Mouse (Mus musculus) testis, adult 2 months (tissue): ENCODE measurements around the gene Snx13. TPM values are rescaled to one million over a fixed set of nuclear protein-coding genes. Genes with fewer than 3 reads are reported as not detected.

ENCODE experiments used
- H3K27ac ChIP-seq: fragments of 200-500 bp; 2 replicates; pipeline ENCODE4 v1.5.1; 2012; ENCODE audit warnings: low read depth, low read length; ENCODE audit not compliant: control insufficient read depth, insufficient read depth
- H3K27me3 ChIP-seq: fragments of 200-500 bp; 2 replicates; pipeline ENCODE4 v1.6.1; 2012; ENCODE audit warnings: mild to moderate bottlenecking, low read length, moderate library complexity; ENCODE audit not compliant: control insufficient read depth, insufficient read depth
- H3K36me3 ChIP-seq: fragments of 200-500 bp; 2 replicates; pipeline ENCODE4 v1.6.1; 2012; ENCODE audit warnings: mild to moderate bottlenecking, low read length; ENCODE audit not compliant: control insufficient read depth, insufficient read depth
- H3K4me1 ChIP-seq: fragments of 200-500 bp; 2 replicates; pipeline ENCODE4 v1.6.1; 2012; ENCODE audit warnings: low read length; ENCODE audit not compliant: control insufficient read depth, insufficient read depth
- H3K4me3 ChIP-seq: fragments of 200-500 bp; 2 replicates; pipeline ENCODE4 v1.5.1; 2012; ENCODE audit warnings: low read depth, mild to moderate bottlenecking, low read length, moderate library complexity, mixed read lengths; ENCODE audit not compliant: control insufficient read depth
- CTCF ChIP-seq: fragments of 200-500 bp; IDR thresholded peaks from 2 replicates; pipeline ENCODE4 v1.5.1; 2012; ENCODE audit warnings: low read depth, mild to moderate bottlenecking, inconsistent platforms, low read length, moderate library complexity; ENCODE audit not compliant: control insufficient read depth, insufficient read depth, insufficient replicate concordance
- POLR2A ChIP-seq: fragments of 200-500 bp; IDR thresholded peaks from 2 replicates; pipeline ENCODE4 v1.6.1; 2012; ENCODE audit warnings: low read depth, mild to moderate bottlenecking, inconsistent platforms, low read length, moderate library complexity; ENCODE audit not compliant: control insufficient read depth
- polyA plus RNA-seq: library from polyadenylated mRNA; depleted of rRNA; stranded (reverse); fragments of >200 nt; gene quantifications from 2 replicates; pipeline ENCODE4 v1.2.3, GENCODE M21; 2012; rRNA removed

Gene Snx13
- 9.0 and 12.0 TPM in 2 replicates for polyA plus RNA-seq

DNA sequence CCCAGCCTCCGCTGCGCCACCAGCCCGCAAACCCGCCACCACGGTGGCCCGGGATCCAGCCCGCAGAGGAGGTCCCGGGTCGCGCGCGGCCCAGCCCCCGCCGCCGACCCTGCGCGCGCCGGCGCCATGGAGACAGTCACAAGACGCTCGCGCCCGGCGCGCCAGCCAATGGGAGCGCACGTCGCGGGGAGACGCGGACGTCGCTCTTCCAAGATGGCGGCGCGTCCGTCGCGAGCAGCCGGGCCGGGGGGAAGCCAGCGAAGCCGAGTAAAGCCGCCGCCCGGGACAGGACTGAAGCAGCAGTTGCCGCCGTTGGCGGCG lies at the start of gene Snx13:
Gene Snx13, plus strand, starts transcription at position 188 of the 321 bp plus-strand sequence.
- TF ChIP-seq CTCF: no peak
- TF ChIP-seq POLR2A: peak; percentile 84
- H3K4me3 ChIP-seq: peak within 1 kb of the TSS; percentile 88
- H3K4me1 ChIP-seq: no peaks in the 10 kb centered on the region
- H3K27me3 ChIP-seq: no peaks in the 10 kb centered on the region
- H3K36me3 ChIP-seq: no peaks in the 10 kb centered on the region
- peak within 1 kb of the TSS; percentile 97 for H3K27ac ChIP-seq

DNA sequence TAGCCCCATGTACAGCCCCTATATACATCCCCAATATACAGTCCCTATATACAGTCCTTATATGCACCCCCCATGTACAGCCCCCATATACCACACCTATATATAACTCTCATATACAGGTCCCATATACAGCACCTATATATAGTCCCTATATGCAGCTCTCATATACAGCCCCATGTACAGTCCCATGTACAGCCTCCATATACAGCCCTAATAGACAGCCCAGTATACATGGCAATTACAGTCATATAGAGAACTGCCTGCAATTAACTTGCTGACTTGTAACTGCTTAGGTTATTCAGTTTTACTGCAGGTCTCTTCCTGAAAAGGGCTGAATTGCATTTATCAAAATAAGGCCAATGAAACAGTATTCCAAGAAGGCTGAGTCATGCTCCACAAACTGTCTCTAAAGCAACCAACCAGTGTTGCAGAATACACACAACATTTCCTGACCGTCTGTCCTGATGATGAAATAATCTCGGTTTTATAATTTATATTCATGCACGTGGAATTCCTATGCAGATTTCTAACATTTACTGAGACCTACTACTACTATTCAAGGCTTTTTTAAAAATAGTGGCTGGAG lies 49.3 kb upstream of the Snx13 start:
- Histone ChIP-seq H3K27me3 (no peaks in the 10 kb centered on the region), H3K36me3 (no peaks in the 10 kb centered on the region), H3K4me3 (no peak overlapping the region), H3K4me1 (no peaks in the 10 kb centered on the region), H3K27ac (no peak overlapping the region)
- TF ChIP-seq CTCF (no peak), POLR2A (no peak)

DNA sequence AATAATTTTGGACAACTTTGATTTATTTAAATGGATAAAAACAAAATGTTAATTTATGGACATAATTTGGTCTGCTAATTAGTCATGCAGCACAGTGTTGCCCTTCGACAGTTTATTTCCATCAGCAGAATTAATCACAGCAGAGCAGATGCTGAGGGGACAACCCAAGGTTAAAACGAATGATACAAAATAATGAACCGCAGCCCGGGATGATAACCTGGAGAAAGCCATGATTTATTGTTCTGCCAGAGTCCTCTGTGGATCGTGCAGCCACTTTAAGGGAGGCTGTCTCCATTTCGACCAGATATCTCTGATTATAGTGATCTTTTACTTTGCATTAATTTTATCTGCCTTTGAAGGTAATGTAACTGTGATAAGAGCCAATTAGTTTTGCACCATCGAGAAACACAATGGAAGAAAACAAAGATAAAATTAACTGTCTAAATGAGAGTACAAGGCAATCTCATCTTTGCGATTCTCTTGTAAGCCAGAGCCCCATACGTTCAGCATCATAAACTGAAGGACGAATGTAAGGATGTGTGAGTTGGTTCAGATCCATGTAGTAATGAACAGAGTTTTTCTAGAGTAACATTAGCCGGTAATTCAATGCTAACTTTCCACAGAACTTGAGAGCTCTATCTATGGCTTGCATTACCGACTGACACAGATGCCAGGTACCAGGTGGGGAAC lies 48.1 kb upstream of the Snx13 start:
- Histone ChIP-seq H3K27me3 (no peaks in the 10 kb centered on the region), H3K4me1 (no peaks in the 10 kb centered on the region), H3K27ac (no peak overlapping the region), H3K36me3 (no peaks in the 10 kb centered on the region), H3K4me3 (no peak overlapping the region)
- TF ChIP-seq CTCF (no peak), POLR2A (no peak)

DNA sequence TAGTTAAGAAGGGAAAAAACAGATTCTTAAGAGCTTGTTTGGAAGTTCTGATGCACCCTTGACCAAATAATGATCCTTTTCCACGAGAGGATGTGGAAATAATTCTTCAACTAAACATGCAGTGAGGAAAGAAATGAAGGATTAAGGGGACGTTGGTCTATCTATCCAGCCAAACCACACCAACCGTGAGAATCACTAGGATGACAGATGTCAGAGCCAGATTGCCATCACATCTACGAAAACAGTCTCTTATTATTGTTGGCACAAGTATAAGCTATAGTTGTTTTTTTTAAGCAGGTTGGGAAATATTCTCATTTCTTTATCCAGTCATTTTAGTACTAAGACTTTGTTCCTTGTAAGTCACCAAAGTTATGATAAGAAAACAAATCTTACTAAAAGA lies 46.7 kb upstream of the Snx13 start:
- no peak overlapping the region for H3K4me3 ChIP-seq
- H3K4me1 ChIP-seq: no peaks in the 10 kb centered on the region
- TF ChIP-seq POLR2A (no peak), CTCF (no peak)
- no peaks in the 10 kb centered on the region for H3K36me3 ChIP-seq
- H3K27ac ChIP-seq: no peak overlapping the region
- H3K27me3 ChIP-seq: no peaks in the 10 kb centered on the region

DNA sequence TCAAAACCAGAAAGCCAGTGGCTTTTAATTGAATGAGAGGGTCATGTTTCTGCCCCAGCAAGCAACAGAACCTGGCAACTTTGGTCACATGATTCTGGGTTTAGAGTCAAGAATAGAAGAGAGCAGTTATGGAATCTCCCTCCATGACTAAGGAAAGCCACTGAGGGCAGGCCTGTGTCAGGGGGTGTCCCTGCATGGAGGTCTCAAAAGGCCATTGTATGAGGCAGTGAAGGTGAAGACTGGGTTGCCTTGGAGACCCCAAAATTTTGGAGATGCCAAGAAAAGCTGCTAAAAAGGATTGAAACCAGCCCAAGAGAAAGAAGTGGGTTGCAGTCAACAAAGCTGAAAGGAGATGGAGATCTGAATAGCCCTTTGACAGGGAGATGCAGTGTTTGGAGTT lies 41.2 kb upstream of the Snx13 start:
- H3K4me3 ChIP-seq: no peak overlapping the region
- H3K27ac ChIP-seq: no peak overlapping the region
- no peaks in the 10 kb centered on the region for H3K36me3 ChIP-seq
- TF ChIP-seq CTCF (no peak), POLR2A (no peak)
- no peaks in the 10 kb centered on the region for H3K27me3 ChIP-seq
- no peaks in the 10 kb centered on the region for H3K4me1 ChIP-seq

DNA sequence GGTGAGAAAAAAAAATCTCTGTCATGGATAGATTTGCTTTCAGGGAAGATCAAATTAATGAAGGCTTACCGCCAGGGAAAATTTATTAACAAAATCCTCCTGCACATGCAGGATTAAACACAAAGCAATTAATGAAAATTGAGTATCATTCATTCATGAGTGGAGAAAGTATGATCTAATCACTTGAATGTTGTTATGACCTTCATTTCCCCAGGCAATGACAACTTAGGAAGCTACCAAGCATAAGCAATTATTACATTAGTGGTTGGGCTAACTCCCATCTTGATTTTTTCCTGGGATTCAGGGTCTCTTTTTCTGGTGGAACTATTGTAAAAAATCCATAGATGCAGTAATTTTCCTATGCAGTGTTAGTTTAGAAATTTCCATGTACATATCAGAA lies 39.1 kb upstream of the Snx13 start:
- Histone ChIP-seq H3K4me3 (no peak overlapping the region), H3K27ac (no peak overlapping the region), H3K27me3 (no peaks in the 10 kb centered on the region), H3K36me3 (no peaks in the 10 kb centered on the region), H3K4me1 (no peaks in the 10 kb centered on the region)
- no peak for TF ChIP-seq CTCF
- TF ChIP-seq POLR2A: no peak

DNA sequence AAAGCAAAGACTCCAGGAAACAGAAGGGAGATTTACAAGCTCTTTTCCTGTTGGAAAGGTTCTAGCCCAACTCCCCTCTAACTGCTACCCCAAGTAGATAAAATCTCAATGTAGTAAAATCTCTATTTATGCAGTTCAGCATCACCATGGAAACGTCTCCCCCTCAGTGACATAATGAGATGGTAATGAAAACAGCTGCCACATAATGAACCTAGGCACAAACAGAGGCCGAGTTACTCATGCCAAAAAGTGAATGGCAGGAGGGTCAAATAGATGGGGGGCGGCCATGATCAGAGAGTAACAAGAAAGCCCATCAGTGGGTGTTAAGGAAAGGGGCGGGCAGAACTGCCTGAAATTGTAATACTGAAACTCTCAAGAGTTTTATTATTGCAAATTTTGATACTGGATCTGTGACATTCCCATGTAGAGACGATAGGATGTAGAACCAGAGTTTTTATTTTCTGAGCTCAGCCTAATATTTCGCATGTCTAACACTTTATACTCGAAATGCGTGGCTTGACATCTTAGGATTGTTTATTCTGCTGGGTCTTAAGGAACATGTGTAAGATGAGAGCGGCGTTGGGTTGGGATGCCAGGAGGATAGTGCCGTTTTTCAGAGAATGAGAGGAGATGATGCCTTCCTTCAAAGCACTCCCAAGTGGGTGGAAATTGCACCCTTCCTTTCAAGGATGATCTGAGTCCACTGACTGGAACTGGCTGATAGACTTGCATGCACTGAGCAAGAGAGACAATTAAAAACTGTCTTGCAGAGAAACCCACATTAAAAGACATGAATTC lies 38.4 kb upstream of the Snx13 start:
- no peak overlapping the region for H3K4me3 ChIP-seq
- H3K27me3 ChIP-seq: no peaks in the 10 kb centered on the region
- no peak overlapping the region for H3K27ac ChIP-seq
- H3K36me3 ChIP-seq: no peaks in the 10 kb centered on the region
- TF ChIP-seq POLR2A (no peak), CTCF (no peak)
- H3K4me1 ChIP-seq: no peaks in the 10 kb centered on the region
